Mouse (Mus musculus) G1E-ER4 (cell line): Measurements from ENCODE around the gene Arap1. TPM values are rescaled to one million over a fixed set of nuclear protein-coding genes. Genes with fewer than 3 reads are reported as not detected.

ENCODE experiments used
- GATA1 ChIP-seq: IDR thresholded peaks from one replicate; pipeline ENCODE4 v1.8.0; 2012; ENCODE audit warnings: low read length, inconsistent platforms
- polyA plus RNA-seq: library from polyadenylated mRNA; stranded (reverse); fragments of >175 nt; gene quantifications from 2 replicates; pipeline ENCODE4 v1.2.3, GENCODE M21; 2012

Arap1 gene
- polyA plus RNA-seq, 1 experiment, result 43.1 TPM

DNA sequence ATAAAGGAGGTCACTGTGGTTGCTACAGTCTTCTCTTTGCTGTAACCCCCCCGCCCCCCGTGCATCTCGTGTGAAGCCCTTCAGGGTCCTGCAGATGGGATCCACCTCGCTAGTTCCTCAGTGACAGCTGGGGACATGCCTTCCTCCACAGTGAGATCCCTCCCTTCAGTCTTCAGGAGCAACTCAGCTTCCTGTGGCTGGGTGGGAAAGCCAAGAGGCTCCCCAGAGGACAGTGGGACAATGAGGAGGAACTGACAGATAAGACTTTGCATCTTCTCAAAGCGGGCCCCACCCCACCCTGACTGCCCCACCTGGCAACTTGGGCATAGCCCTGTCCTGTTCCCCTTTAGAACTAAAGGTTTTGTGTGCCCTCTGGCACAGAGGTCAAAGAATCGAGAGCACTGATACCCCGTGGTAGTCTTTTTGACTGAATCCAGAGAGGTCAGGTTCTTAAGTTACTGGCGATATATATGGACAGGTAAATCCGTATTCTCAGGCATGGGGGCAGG, 111.5 kb downstream of the Arap1 start:
- no peak for TF ChIP-seq GATA1

DNA sequence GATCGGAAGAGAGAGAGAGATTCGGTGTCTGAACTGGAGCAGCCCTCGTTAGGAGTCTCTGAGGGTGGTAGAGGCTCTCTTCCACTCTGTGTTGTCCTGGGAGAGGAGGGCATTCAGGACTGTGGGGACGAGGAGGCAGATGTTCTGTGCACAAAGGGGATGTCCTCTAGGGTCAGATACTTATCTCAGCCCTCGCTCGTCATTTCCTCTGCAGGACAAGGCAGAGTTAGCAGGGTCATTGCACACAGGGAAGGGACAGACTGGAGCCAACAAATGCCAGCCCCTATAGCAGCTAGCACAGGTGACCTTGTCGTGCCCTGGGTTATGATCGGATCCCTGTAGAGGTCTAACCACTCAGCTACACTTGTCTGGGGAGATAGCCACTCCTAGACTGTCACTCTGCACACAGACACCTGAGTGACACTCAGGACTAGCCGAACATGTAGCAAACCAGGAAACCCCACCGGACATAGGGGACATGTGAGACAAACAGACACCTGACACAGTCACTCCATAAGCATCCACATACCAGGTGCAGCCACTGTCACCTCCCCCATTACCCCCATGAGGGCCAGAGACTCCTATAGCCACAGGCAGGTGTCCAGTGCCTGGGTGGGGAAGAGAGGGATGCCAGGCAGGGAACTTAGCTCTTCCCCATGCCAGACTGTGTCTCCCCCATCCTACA, 112.2 kb downstream of the Arap1 start:
- TF ChIP-seq GATA1, result no peak

DNA sequence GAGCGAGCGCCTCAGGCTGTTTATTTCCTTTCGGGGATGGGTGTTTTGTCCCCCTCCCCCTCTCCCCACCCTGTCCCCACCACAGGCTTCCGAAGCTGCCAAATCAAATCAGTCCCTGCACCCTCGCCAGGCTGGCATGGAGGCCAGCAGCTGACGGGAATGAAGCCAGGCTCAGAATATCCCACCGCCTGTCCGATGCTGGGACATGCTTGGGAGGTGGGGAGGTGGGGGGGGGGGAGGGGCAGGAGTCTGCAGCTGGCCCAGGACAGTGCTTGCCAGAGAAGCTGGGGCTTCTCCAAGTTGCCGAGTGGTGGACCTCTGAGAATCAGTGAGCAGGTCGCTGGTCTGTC, 112.7 kb downstream of the Arap1 start:
- no peak for TF ChIP-seq GATA1

DNA sequence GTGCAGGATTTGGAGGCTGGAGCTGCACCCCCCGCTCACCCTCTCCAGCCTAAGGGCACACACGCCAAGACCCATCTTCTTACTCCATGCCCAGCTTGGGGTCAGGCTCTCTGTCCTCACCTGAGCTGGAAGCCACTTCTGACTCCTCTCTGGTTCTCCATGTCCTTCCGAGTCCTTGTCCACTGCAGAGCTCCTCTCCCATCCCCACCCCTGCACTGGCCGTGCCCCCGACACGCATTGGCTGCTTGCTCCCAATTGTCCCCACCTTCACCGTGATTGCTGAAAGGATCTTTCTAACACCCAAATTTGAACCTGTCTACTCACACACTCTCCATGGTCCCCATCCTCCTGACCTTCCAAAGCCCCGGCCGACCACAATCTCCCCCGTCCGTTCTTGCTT, 113.7 kb downstream of the Arap1 start:
- TF ChIP-seq GATA1, result no peak

Other genes starting within 250 kb of the Arap1 start
- gene Atg16l2, start 45.8 kb upstream of the Arap1 start, polyA plus RNA-seq, result 0.53 and 1.1 TPM in 2 replicates
- gene Stard10, start 31.0 kb upstream of the Arap1 start, polyA plus RNA-seq, result not detected in 2 replicates
- 0.03 TPM in 1 of 2 replicates, not detected in the other for gene Gm45837, start 62.8 kb downstream of the Arap1 start, polyA plus RNA-seq
- gene Pde2a, start 73.6 kb downstream of the Arap1 start, polyA plus RNA-seq, result 0.06 TPM in 1 of 2 replicates, not detected in the other
- gene Art2b, start 237.5 kb downstream of the Arap1 start, polyA plus RNA-seq, result not detected in 2 replicates